Mouse (Mus musculus) erythroblast, adult 5-6 weeks (primary cell): Measurements from ENCODE around the gene Ctnna2. TPM values are rescaled to one million over a fixed set of nuclear protein-coding genes. Genes with fewer than 3 reads are reported as not detected.

Experiments used
- ATAC-seq: replicated peaks from 2 replicates; pipeline ENCODE4 v1.8.0; 2016; ENCODE audit warnings: moderate number of reproducible peaks, mild to moderate bottlenecking, moderate TSS enrichment, inconsistent platforms; ENCODE audit not compliant: poor library complexity, low FRiP score, severe bottlenecking
- total RNA-seq, 2 experiments: library from RNA; stranded (forward) in 1 of 2; stranded (reverse) in 1 of 2; fragments of 150-400 nt in 1 of 2; fragments of 200-764, 138-1000 nt in 1 of 2; gene quantifications; 2 replicates each; pipeline versions ENCODE4 v1.2.3 to v1.2.4; 2015 to 2017; ENCODE audit warnings: low replicate concordance in 2 of 2

Gene Ctnna2
- total RNA-seq, 2 experiments from 2014 or later = not detected

DNA sequence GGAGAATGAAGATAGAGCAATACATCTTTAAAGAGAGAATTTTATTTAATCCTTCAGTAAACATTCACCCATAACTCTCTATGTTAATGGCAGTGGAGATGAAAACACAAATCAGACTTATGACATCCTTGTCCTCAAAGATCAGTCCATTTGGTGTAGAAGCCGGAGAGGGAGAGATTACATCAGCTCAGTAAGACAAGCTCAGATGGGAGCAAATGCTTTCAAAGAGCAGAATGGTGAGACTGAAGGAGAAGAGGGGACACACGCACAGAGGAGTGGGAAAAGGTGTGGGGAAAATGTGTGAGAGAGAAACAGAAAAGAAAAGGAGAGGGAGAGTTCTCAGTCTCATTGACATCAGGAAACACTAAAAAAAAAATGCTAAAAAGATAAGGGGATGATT lies 144.8 kb downstream of the Ctnna2 start:
- ATAC-seq = no peak

DNA sequence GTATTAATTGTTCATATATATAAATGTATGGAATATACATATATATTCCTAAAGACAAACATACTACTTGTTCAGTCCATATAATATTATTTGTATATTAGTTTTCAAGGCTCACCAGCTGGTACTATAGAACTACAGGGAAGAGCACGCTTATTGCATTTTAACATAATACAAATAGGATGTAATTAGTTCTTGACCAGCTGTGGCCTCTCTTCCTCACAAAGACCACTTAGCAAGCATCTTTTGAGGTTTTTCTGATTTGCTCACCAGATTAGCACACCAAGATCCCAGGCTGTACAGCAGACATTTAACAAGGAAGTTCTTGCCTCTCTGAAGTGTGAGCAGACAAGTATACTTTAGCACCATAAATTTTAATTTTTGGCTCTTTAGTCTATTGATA lies 152.0 kb downstream of the Ctnna2 start:
- ATAC-seq = no peak

DNA sequence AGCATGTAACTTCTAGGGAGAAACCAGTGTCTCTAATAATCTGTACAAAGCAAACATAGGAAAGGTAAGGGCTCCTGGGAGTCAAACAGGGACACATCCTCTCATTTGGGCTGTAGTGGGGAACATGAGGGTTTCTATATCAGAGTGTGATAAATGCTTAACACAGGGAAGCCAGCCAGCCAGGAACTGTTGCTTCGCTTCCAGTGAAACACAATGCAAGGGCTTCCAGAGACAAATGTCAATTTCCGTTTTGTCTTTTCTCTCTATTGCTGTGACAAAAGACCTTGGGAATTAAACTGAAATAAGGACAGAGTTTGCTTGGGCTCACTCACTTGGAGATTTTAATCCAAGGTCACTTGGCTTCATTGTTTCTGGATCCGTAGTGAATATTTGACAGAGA lies 162.4 kb downstream of the Ctnna2 start:
- ATAC-seq = no peak

GRCm38 (mm10) chr6:77811041-77811440 lies 168.5 kb downstream of the Ctnna2 start:
- no peak for ATAC-seq

- ATAC-seq = no peak
Measured at GRCm38 (mm10) chr6:77802604-77803003, 176.9 kb downstream of the Ctnna2 start.

DNA sequence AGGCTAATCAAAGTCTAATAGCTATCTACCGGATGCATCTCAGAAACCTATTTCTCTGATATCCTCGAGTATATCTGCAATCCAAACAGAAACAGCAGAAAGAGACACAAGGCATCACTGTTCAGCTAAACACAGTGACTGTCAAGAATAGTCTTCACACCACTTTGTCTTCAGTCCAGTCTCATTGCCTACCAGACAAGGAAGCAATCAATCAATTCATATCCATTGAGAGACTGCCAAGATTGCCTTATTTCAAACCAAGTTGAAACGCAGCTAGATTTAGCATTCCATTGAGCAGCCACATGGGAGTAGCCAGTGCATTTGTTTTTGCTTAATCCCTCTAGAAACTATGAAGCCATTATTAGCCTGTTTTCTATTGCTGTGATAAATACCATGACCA lies 196.2 kb downstream of the Ctnna2 start:
- ATAC-seq = no peak

DNA sequence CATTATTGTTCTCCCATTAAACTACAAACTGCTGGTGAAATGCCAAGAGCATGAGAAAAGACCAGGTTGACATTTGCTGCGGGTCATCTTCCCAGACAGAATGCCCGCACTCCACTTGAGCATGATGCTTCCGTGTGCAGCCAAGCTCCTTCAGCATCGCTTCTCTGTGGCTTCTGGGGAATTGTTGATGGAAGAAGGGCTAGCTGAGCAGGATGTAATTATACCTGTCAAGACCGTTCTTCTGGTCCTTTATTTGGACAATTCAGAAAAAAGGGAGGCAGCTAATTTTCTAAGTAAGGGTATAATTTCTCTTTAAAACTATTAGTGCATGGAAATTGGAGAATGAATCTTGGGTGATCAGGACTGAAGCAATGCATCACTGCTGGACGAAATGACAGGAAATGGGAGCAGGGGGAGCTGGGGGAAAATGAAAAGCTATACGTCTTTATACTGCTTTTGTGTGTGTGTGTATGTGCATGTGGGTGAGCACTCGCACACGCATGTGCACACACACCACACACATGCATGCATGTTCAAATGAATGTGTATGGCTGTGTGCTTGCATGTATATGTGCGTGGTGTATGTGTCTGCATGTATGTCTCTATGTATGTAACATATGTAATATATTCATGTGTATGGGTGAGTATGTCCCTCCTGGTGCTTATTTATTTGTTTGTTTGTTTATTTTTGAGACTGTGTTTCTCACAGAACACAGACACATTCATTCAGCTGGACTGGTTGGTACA lies 211.0 kb downstream of the Ctnna2 start:
- no peak for ATAC-seq

- no peak for ATAC-seq
Measured at GRCm38 (mm10) chr6:77758164-77758563, 221.3 kb downstream of the Ctnna2 start.

DNA sequence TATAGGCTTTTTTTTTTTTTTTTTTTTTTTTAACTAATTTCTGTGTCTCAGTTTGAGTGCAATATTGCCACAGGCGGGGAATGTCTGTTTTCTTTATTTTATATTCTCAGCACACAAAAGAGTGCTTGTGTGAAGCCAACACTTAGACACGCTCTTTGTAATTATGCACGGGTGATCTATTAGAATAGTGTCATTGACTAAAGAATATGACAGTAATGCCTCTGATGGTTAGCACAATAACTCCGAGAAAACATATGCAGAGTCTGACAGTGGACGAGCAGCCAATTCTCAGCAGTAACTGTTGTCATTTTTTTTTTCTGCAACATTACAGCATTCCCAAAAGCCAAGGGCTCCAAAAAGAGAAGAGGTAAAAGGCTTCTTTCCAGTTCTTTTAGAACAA lies 234.1 kb downstream of the Ctnna2 start:
- ATAC-seq = no peak

- ATAC-seq = no peak
Measured at GRCm38 (mm10) chr6:77743651-77744050, 235.8 kb downstream of the Ctnna2 start.

GRCm38 (mm10) chr6:77742988-77743387 lies 236.5 kb downstream of the Ctnna2 start:
- no peak for ATAC-seq

- ATAC-seq = no peak
Measured at GRCm38 (mm10) chr6:77738640-77739039, 240.9 kb downstream of the Ctnna2 start.

GRCm38 (mm10) chr6:77724952-77725299 lies 254.6 kb downstream of the Ctnna2 start:
- ATAC-seq = no peak

DNA sequence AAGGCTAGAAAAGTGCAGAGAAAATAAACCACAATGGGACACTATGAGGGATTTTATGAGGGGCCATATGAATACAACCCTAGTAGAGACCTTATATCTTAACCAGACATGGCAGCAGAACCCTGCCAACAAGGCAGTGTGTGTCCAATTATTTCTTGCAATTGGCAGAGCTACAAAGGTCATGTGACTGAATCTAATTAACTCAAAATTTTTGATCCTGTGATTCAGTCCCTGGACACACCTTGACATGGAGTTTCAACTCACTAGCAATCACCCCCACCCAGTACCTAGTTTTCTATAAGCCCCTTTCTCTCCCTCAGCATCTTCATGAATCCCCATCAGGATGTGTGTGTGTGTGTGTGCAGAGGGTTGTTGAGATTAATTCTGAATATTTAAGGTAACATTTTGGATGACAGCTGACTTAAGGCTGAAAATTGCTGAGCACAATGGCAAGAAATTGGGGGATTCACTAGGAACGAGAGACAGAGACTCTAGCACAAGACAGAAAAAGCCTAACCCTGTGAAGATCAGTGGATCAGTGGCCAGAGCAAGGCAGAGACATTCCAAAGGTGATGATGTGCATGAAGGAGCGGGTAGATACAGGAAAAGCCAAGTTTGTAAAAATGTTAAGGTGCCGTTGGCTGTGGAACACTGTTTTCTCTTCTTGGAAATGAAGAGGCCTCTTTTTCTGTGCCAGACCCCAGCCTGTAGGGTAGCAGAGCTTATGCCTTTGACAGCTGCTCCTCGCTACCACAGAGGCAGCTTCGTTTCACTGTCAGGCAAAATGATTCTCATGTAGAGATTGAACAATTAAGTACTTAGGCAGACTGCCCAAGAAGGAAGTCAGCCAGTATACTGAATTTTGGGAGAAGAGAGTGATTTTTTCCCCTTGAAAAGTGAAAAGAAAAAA lies 255.2 kb downstream of the Ctnna2 start:
- no peak for ATAC-seq

- ATAC-seq = no peak
Measured at GRCm38 (mm10) chr6:77694093-77694492, 285.4 kb downstream of the Ctnna2 start.

- no peak for ATAC-seq
Measured at GRCm38 (mm10) chr6:77687173-77687572, 292.3 kb downstream of the Ctnna2 start.

DNA sequence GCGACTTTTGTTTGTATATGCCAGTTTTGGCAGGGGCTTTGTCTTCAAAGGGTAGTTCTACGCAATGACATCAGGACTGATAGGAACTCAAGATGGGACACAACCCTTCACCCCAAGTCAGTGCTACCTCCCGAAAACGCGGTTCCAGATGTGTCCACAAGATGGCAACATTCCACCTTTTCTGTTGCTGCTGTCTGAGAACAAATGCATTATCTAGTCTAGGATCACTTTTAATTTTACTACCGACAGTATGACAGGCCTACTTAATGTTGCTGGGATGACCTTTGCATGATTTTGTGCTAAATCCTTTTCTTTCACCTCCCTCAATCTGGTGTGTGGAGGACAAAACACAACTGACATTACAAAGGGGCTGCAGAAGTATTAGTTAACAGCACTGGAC lies 329.4 kb downstream of the Ctnna2 start:
- no peak for ATAC-seq

DNA sequence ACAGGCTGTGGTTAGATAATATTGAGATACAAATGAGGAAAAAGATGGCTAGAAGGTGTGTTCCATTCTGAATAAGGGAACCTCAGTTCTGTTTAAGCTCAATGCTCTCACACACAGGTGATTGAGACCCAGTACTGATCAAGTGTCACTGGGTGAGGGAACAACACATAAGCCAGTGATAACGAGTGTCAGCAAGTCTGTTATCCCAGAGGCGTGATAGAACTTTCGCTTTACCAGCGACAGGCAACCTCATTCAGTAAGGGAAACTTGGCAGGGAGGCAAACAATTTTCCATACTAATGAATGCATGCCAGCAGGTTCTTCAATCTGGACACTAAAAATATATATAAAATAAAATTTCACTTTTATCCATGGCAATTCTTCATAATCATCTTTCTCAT lies 334.9 kb downstream of the Ctnna2 start:
- ATAC-seq = no peak

GRCm38 (mm10) chr6:77638784-77639183 lies 340.7 kb downstream of the Ctnna2 start:
- ATAC-seq = no peak

DNA sequence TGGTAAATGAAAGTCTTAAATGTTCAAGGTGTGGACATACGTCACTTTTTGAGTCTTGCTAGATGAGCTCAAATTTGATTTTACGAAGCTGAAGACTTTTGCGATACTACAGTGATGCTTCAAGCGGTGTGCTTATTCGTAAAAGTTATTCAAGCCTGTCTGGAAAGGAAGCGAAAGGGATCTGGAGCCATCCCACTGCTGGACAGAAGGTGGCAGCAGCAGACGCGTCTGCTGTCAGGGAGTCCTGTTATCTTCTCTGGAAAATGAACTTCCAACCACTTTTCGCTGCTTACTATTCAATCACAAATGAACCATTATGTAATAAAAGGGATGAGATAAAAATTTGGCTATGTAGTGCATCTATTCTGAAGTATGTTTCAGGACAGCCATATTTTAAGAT lies 345.5 kb downstream of the Ctnna2 start:
- ATAC-seq = no peak

GRCm38 (mm10) chr6:77628573-77629192 lies 350.8 kb downstream of the Ctnna2 start:
- ATAC-seq = no peak
